Mouse (Mus musculus) cerebellum, adult 11-12 months (tissue): ENCODE measurements around the gene Vmn1r86.
"Not testable (repeated sequence)": the region's sequence is repeated elsewhere in the genome, so short reads cannot be mapped to it uniquely, and the experiment has no call there.

Experiments used
- DNase-seq: peaks from one replicate; pipeline ENCODE4 v3.0.0; 2022

Gene Vmn1r86

DNA sequence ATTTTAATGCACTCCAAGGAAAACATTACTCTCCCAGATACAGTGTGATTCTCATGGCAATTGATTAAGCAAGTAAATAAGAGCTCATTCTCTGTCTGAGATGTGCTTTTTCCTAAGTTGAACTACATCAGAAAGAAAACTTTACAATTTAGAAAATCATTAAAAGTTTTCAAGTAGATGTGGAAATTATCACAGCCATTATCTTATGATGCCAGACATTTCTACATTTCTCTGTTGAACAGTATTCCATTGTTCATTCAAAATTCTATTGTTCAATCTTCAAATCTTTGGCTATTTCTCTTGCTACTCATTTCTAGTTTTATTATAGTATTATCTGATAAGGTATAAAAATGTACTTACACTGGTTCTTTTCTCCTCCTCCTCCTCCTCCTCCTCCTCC lies at the start of gene Vmn1r86:
TSS of gene Vmn1r86 (minus strand) at position 101 of the 400 bp plus-strand sequence.
- no peak for DNase-seq

DNA sequence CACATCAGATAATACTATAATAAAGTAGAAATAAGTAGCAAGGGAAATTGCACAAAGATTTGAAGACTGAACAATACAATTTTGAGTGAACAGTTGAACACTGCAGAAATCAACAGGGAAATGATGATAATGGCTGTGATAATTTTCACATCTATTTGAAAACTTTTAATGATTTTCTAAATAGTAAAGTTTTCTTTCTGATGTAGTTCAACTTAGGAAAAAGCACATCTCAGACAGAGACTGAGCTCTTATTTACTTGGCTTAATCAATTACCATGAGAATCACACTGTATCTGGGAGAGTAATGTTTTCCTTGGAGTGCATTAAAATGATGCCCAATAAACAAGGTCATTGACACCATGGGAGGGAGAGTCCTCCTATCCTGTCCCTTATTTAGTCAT lies 39.6 kb upstream of the Vmn1r86 start, which contains the start of gene Vmn1r88:
TSS of gene Vmn1r88 (plus strand) at position 301 of the 400 bp plus-strand sequence.
- DNase-seq: no peak

DNA sequence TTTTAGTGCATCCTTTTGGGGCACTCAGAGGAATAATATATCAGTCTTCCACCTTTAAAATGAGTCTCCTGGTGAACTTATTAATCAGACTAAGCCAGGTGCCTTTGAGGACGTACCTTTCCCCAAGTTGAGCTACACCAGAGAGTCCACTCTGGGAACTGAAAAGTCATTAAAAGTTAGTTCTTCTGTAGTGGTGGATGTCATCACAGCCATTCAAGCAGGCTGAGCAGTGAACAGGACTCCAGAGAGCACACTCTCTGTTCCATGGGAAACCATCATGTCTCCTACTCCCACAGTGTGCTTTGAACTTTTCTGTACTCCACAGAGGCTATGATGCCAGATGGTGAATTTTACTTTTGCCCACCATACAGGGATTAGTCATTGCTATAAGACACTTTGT lies 20.3 kb upstream of the Vmn1r86 start, which contains the start of gene Vmn1r87:
TSS of gene Vmn1r87 (minus strand) at position 101 of the 400 bp plus-strand sequence.
- DNase-seq: no peak

DNA sequence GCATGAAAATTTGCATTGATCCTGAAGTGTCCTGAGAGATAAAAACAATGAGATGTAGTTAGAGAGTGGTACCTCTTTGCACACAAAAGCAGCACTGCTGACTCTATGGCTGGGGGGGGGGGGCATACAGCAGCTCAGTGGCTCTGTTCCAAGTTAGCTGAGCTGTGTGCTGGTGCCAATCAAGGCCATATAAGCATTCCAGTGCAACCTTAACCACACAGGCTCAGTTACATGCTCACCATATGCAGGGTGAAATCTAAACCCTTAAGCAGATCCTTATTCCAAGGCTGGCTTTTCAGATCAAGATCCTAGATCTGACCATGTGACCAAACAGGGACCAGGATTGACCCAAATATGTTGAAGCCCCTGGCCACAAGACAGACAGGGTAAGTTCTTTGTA lies 17.6 kb upstream of the Vmn1r86 start:
- no peak for DNase-seq

DNA sequence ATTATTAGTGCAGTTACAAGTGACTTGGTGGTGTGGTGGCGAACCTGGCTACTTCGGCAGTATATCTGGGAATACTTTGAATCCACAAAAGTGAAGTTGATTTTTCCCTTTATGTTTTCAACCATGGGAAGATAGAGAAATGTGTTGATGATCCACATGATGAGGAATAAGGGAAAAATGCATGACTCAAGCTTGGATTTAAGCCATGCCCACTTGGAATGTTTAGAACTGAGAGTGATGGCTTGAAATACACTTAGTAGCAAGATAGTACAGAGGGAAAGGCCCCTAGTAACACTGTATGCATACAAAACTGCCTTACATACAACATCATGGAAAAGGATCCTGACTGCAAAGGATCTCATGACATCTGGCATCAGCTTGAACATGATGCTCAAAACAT lies 12.1 kb upstream of the Vmn1r86 start:
- DNase-seq: no peak

DNA sequence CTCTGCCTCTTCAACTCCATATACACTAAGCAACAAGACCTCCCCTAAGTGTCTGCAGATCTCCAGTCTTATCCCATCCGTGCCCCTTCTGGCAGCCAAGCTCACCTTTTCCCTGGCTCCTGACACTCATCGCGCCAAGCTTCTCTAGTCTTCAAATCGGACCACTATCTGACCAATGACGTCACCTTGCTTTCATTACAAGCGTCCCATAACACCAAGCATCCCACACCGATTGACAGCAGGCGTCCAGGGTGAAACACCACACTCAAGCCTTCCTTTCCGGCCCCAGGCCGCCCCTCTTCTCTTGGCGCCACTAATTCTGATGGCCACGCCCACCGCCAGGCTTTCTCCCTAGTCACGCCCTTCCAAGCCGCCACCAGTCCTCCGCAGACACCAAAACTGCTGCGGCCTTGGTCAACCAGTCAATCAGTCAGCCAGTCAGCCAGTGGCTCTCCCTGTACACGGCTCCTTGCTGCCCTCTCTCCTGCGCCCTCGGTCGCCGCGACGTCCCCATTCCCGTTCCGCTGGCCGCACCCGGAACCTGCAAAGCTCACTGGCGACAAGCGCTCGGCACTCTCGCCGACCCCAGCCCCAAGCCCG lies 3.9 kb upstream of the Vmn1r86 start:
- peak; percentile 32 for DNase-seq

DNA sequence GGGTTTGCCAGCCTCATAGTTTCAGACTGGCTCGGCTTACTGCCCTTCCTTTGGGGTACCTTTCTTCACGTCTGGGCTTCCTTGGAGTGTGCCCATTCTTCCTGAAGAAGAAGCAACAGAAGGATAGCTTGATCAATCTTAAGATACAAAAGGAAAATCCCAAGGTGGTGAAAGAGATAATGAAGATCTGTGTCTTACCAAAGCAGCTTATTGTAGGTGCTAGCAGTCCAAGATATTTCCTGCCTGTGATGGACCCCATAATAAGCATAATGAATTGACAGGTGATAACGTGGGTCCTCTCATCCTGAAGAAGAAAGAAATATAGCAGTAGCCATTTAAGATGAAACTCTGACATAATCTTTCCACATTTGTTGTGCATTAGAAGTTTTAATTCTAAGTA lies 24.6 kb downstream of the Vmn1r86 start, which contains the start of gene Vmn1r85:
TSS of gene Vmn1r85 (minus strand) at position 101 of the 400 bp plus-strand sequence.
- DNase-seq: no peak

DNA sequence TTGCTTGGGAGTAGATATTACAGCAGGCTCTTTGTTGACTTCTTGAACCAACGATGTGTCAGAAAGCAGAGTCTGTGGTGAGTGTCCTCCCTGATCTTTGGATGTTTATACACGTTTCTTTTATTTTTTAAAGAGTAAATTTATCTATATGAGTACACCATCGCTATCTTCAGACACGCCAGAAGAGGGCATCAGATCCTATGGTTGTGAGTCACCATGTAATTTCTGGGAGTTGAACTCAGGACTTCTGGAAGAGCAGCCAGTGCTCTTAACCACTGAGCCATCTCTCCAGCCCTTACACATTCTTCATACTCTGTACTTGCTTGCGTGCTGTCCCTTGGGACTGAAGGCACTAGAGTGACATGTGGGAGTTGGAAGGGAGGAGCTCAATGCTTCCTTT lies 47.4 kb downstream of the Vmn1r86 start:
- no peak for DNase-seq

DNA sequence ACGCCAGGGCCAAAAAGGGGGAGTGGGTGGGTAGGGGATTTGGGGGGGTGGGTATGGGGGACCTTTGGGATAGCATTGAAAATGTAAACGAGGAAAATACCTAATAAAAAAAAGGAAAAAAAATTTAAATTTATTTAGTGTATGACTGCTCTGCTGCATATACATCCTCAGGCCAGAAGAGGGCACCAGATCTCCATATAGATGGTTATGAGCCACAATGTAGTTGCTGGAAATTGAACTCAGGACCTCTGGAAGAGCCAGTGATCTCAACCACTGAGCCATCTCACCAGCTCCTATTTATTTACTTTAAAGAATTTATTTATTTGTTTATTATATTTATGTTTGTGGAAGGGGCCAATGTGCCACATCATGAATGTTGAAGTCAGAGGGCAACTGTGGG lies 56.3 kb downstream of the Vmn1r86 start:
- not testable (repeated sequence) for DNase-seq

DNA sequence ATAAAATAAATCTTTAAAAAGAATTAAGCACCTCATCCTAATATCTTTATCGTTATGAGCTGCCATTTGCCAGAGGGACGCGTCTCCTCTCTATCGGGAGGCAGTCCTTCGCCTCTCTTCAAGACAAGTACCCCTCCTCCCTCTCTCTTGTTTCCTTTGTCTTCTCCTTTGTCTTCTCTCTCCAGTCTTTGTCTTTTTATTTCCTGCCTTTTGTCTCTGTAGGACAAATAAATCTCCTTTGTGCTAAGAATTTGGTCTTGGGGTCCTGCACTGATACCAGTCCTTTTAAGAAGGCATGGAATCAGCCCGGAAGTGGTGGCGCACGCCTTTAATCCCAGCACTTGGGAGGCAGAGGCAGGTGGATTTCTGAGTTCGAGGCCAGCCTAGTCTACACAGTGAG lies 60.2 kb downstream of the Vmn1r86 start:
- no peak for DNase-seq

DNA sequence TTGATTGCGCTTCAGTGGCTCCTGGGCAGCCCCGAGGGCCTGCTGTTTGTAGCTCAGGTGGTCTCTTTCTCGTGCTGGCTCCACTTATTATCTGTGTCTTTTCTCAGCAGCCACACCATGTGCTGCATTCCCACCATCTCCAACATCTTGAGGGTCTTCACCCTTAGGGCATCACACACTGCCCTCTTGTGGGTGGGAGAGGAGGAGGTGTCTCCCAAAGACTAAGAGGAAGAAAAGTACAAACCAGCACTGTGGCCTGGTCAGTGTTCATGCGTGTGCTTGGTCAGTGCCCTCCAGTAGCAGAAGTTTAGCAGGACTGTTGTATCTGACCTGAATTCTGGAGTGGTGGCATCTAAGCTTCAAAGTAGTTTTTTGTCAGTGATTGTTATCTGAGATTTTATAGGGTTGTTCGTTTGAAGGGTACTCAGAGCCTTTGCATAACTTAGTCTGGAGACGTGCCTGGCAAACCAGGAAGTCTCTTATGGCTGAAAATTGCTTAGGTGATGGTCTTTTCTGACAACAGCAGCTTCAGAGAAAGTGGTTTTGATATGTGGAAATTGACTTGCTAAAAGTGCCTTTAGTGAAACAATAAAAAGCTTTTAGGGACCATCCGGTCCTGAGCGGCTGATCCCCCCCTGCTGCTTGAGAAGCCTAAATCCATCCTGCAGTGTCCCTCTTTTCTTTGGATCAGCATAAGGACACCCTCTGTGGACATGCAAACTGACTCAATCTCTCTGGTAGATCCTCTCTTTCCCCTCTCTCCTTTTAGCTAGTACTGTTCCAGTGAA lies 62.6 kb downstream of the Vmn1r86 start:
- DNase-seq: no peak

DNA sequence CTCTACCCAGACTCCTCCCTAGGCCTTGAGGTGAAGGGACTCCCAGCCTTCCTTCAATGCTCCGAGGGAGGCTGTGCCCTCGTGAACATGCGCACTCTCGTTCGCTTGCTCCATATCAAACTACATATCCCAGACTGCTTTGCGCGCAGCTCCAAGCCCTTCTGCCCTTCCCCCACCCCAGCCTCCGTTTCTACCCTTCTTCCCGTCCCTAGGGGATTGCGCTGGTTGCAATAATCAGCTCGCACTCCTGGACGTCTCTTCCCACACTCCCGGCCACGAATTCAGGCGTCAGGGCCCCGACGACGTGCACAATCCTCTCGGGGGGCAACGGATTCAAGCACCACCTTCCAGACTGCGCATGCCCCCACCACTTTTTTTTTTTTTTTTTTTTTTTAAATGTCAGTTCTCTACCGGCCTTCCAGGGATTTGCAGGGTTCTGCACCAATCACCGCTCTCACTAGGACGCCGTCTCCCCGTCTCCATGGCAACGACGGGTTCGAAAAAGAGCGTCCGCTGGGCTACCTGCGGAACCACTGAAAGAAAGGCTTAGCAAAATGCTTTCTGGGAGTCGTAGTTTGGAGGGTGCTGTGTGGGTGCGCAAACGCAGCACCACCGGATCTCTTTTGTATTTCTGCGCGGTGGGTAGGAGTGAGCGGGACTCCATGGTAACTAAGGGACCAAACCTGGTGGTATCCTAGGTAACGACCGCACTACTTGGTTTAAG lies 65.3 kb downstream of the Vmn1r86 start, which contains the start of gene Mzf1:
TSS of gene Mzf1 (minus strand) at position 478 of the 724 bp plus-strand sequence.
- DNase-seq: peak; percentile 98

DNA sequence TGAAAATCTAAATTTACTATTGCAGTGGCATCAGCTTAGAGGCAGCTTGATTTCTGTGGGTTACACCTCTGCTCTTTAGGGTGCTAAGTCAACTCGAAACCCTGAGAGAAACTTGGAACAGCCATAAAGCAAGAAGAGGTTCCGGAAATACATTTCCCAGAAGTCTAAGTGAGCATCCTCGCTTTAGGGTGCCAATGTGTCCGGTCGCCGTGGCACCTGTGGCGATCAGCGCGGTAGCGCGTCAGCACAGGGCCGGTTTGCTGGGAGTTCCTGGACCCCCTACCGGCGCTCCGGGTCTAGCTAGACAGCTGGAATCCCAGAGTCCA lies 65.8 kb downstream of the Vmn1r86 start:
- DNase-seq: no peak

DNA sequence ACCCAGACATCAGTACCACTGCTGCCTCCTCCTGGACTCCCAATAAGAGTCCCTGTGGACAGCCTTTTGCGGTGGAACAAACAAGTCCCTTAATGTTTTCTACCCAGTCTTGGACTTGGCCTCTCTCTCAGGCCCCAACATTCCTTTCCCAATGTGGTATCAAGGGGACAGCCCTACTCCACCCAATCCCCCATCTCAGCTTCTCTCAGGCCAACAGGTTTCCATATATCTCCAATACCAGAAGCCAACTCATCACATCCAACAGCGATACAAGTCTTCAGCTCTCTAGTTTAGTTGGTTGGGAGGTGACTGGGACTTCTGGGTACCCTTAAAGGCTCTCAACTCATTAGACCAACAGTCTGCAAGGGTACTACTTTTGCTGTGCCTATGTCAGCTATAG lies 66.2 kb downstream of the Vmn1r86 start:
- peak; percentile 55 for DNase-seq

DNA sequence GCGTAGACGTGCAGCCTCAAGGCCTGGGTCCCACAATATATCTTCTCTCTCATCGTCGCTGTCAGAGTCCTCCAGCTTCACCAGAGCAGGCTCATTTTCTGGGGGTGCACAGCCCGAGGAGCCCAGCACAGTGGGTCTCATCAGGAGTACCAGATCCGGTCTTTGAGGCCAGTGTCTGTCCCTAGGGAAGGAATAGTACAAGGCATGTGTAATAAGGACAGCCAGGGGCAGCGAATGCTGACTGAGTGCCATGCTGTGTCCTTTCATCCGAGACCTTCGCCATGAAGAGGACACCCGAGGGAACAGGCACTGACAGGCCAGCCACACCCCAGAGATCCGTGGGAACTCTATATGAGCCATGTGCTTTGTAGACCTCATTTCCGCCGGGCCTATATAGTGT lies 66.7 kb downstream of the Vmn1r86 start:
- DNase-seq: peak; percentile 64
